Mouse (Mus musculus) lung, postnatal 0 days (tissue): ENCODE measurements around the gene Ppp2r1b.

Experiments
- CTCF ChIP-seq: IDR thresholded peaks from 2 replicates; pipeline ENCODE4 v1.5.1; 2016; ENCODE audit warnings: antibody characterized with exemption, mild to moderate bottlenecking
- EP300 ChIP-seq: IDR thresholded peaks from 2 replicates; pipeline ENCODE4 v1.6.1; 2016; ENCODE audit warnings: antibody characterized with exemption, mild to moderate bottlenecking, control low read depth

- no peak for TF ChIP-seq CTCF
- no peak for TF ChIP-seq EP300
Measured at GRCm38 (mm10) chr9:50809146-50809545, 36.0 kb upstream of the Ppp2r1b start.
